Mouse (Mus musculus): ENCODE measurements around the gene Robo1. TPM values are rescaled to one million over a fixed set of nuclear protein-coding genes. Genes with fewer than 3 reads are reported as not detected.
A peak's percentile ranks its signal among the peaks of the same experiment; 100 is the strongest.

Robo1 gene
- total RNA-seq, 2 experiments from 2014 or later, result 8.7 to 10.6 TPM

DNA sequence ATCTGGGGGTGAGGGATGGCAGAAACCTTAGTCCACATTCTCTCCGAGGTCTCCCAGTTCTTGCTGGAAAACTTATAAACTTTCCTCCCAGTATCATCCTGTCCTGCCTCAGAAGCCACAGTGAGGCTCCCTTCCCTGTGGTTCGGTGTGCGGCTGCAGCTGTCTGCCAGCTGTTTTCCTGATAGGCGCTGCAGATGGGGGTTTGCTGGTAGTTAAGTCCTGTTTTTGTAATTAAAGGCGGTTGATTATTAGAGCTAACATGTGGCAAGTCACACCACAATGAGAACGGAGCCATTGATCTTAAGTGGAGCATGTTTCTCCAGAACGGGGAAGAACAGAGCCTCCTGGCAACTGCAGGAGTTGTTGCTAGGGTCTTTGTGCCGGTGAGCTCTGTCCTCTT is 699.3 kb downstream of the Robo1 start:
- no peak for DNase-seq

- no peak for DNase-seq
These were observed 703.2 kb downstream of the Robo1 start for GRCm38 (mm10) chr16:73011313-73011712.

- no peak for DNase-seq
These were observed 704.8 kb downstream of the Robo1 start for GRCm38 (mm10) chr16:73012926-73013325.

DNA sequence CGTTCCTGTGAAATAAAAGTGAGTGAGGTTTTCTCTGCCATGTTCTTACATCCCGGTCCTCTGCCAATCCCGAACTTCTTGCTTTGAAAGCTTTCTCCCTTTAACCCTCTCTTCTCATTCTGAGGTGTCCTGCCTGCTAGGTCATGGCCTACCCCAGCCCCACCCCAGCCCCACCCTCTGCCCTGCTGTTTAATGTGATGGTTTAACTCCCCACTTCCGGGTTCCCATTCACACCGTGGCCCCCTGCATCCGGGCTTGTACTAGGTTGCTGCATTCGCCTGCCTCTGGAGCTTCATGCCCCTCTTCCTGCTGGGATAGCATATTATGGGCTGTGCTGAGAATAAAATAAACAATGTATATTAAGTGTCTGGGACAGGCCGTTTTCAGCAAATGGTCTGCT is 706.4 kb downstream of the Robo1 start:
- no peak for DNase-seq

DNA sequence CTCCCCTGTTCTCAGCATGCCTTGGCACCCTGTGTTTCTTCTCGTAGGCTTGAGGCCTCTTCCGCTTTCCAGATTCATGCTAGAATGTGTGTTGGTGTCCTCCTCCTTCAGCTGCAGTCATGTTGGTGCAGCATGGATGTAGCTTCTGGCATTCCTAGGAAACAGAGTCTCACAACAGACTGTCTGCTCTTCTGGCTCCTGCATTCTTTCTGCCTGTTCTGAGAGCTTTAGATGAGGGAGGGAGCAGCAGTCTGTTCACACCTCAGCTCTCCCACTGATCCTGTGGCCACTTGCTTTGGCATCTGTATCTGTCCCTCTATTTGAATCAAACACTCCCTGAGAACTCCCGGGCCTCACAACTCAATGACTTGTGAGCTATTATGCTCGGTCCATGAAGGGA is 707.9 kb downstream of the Robo1 start:
- no peak for DNase-seq

DNA sequence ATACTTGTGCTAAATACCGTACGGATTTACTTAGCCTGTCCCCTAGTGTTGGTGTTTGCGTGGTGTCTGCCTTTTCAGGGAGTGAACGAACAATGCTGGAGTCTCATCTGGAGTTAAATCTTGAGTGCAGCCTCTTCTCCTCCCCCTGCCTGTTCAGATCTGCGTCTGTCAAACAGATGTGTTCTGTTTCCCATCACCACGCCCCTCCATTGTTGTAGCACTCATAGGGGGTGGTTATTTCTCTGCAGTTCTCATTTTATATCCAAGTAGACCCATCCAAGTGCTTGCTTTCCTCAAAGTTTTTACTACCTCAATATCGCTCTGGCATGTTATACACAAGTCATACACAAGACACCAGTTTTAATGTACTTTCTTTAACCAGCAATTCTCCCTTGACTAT is 708.7 kb downstream of the Robo1 start:
- no peak for DNase-seq

- DNase-seq, result peak; percentile 17
These were observed 716.2 kb downstream of the Robo1 start for GRCm38 (mm10) chr16:73024326-73024725.

GRCm38 (mm10) chr16:73027692-73028091 is 719.6 kb downstream of the Robo1 start:
- DNase-seq, result no peak

GRCm38 (mm10) chr16:73030999-73031398 is 722.9 kb downstream of the Robo1 start:
- DNase-seq, result no peak

GRCm38 (mm10) chr16:73035210-73035985 is 727.3 kb downstream of the Robo1 start:
- no peak for DNase-seq

DNA sequence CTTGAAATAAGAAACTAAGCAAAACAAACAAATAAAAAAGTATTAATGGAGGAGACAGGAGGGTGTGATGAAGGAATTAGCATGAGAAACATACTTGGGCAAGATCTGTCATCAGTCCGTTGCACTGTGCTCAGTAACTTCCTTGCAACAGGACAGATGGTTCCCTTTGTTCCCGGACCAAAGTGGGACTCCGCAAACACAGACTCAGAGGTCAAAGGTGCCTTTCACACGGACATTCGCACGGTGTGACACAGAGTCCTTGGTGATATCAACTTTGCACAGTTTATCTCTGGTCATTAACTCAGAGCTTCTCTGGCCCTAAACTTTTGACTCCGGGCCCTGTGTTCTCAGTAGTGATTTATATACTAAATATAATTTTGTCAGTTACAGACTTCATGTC is 730.4 kb downstream of the Robo1 start:
- DNase-seq, result no peak

GRCm38 (mm10) chr16:73062461-73062860 is 754.4 kb downstream of the Robo1 start:
- DNase-seq, result no peak

DNA sequence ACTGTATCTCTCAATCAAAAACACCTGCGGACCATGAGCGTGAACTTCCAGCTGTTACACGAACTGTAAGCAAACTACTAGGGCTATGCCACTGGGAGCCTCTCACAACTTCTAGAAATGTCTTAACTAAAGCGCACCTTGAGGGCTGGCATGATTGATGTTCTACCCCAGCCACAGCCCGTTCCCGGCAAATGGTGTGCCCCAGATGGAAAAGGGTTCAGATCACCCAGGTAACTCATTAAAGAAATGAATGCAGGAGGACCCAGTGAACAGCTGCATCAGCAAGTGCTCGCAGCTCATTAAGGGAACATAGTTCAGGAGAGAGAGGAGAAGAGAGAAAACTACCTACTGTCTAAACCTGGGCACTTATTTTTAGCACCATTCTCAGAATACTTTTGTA is 759.7 kb downstream of the Robo1 start:
- DNase-seq, result no peak

GRCm38 (mm10) chr16:73072047-73072446 is 763.9 kb downstream of the Robo1 start:
- DNase-seq, result no peak

- DNase-seq, result no peak
These were observed 764.8 kb downstream of the Robo1 start for GRCm38 (mm10) chr16:73072883-73073282.

DNA sequence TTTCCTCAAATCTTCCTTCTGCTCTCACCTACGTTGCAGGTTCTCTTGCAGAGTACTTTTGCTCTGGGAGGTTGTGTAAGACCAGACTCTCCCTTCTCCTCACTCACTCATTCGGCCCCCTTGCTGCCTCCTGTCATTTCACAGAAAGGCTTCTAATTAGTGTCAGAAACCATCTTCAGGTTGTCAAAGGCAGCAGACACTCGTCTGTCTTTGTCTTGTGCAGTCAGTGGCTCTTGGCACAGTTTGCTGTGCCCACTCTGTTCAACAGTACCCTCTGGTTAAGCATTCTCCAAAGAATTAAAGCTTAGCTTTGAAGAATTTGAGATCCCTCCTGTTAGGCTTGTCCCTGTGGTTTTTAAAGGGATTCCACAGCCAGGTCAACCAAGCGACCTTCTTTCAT is 774.3 kb downstream of the Robo1 start:
- DNase-seq, result no peak

- no peak for DNase-seq
These were observed 775.0 kb downstream of the Robo1 start for GRCm38 (mm10) chr16:73083077-73083476.

Measured in heart, postnatal 4 days (tissue).